Mouse (Mus musculus) CH12.LX (cell line): Measurements from ENCODE around the gene Trpc5.

Source experiments
- BHLHE40 ChIP-seq: IDR thresholded peaks from 2 replicates; pipeline ENCODE4 v1.6.1; 2011; ENCODE audit warnings: mild to moderate bottlenecking, low read depth, low read length, improper control_type of control experiment
- CHD1 ChIP-seq: IDR thresholded peaks from 2 replicates; pipeline ENCODE4 v1.6.1; 2012; ENCODE audit warnings: low read depth, low read length, improper control_type of control experiment, inconsistent platforms
- CTCF ChIP-seq, 2 experiments: IDR thresholded peaks in 1 of 2; conservative IDR thresholded peaks in 1 of 2; 2 replicates each; pipeline ENCODE4 v1.5.1; 2011 to 2012; ENCODE audit warnings: low read depth in 2 of 2, low read length in 2 of 2, improper control_type of control experiment in 1 of 2, inconsistent platforms in 1 of 2, mild to moderate bottlenecking in 1 of 2, moderate library complexity in 1 of 2
- EP300 ChIP-seq: IDR thresholded peaks from 2 replicates; pipeline ENCODE4 v1.6.1; 2011; ENCODE audit warnings: low read length, improper control_type of control experiment
- POLR2A ChIP-seq: IDR thresholded peaks from 2 replicates; pipeline ENCODE4 v1.6.1; 2011; ENCODE audit warnings: low read depth, mild to moderate bottlenecking, improper control_type of control experiment, low read length
- UBTF ChIP-seq: IDR thresholded peaks from 2 replicates; pipeline ENCODE4 v1.6.1; 2012; ENCODE audit warnings: low read depth, mild to moderate bottlenecking, inconsistent platforms, low read length, improper control_type of control experiment, moderate library complexity
- USF1 ChIP-seq: IDR thresholded peaks from 2 replicates; pipeline ENCODE4 v1.6.1; 2014; ENCODE audit warnings: low read depth, mild to moderate bottlenecking, inconsistent platforms, low read length, improper control_type of control experiment
- ZMIZ1 ChIP-seq: IDR thresholded peaks from 2 replicates; pipeline ENCODE4 v1.6.1; 2012; ENCODE audit warnings: low read depth, mild to moderate bottlenecking, inconsistent platforms, low read length, improper control_type of control experiment

- no peak for TF ChIP-seq ZMIZ1
- TF ChIP-seq CTCF (conservative IDR thresholded peaks at IDR 0.05 in 1 of 2, IDR thresholded peaks at IDR 0.05 in 1 of 2; ENCODE audit: low read depth in 2 of 2, low read length in 2 of 2): no peak
- TF ChIP-seq BHLHE40: no peak
- no peak for TF ChIP-seq POLR2A
- TF ChIP-seq EP300: no peak
- no peak for TF ChIP-seq UBTF
- TF ChIP-seq CHD1: no peak
- TF ChIP-seq USF1: no peak
These were observed 161.9 kb downstream of the Trpc5 start for GRCm38 (mm10) chrX:144526042-144526441.
